Mouse (Mus musculus): ENCODE results near the gene Ccna2. TPM values are rescaled to one million over a fixed set of nuclear protein-coding genes. Genes with fewer than 3 reads are reported as not detected.

The Ccna2 gene
- total and polyA plus RNA-seq, 2 experiments from 2014 or later = 20.5 to 23.9 TPM

- WGBS = 6% methylated on average over 4 of the region's 4 CpGs
- Histone ChIP-seq H3K36me3 (ENCODE audit: insufficient read depth) (no peaks in the 10 kb centered on the region), H3K9me3 (ENCODE audit: low read length) (no peaks in the 10 kb centered on the region), H3K4me2 (ENCODE audit: low read depth) (0 out of 2 replicates have a peak overlapping the region, but pooled peaks have one; percentile 97), H3K4me1 (ENCODE audit: insufficient read depth) (0 out of 2 replicates have a peak, but pooled peaks cover 6% of the 10 kb centered on the region), H3K9ac (no peak overlapping the region), H3K27ac (ENCODE audit: low read depth, low read length) (no peak overlapping the region), H3K4me3 (ENCODE audit: low read depth, low read length) (no peak overlapping the region), H3K27me3 (ENCODE audit: insufficient read depth, low read length) (peaks cover 9% of the 10 kb centered on the region; the same call in 1 of the 2 replicates)
- TF ChIP-seq CTCF (IDR thresholded peaks at IDR 0.05; ENCODE audit: low read depth) = no peak
- DNase-seq (no peak), ATAC-seq (no peak)
Measured at GRCm38 (mm10) chr3:36522137-36522536, 49.8 kb downstream of the Ccna2 start.

- Histone ChIP-seq H3K4me2 (ENCODE audit: low read depth) (peak within 1 kb of the TSS; percentile 97), H3K9ac (peak within 1 kb of the TSS; percentile 53), H3K4me3 (ENCODE audit: low read depth, low read length) (peak within 1 kb of the TSS; percentile 55), H3K9me3 (ENCODE audit: low read length) (no peaks in the 10 kb centered on the region), H3K4me1 (ENCODE audit: insufficient read depth) (0 out of 2 replicates have a peak, but pooled peaks cover 6% of the 10 kb centered on the region), H3K36me3 (ENCODE audit: insufficient read depth) (no peaks in the 10 kb centered on the region), H3K27ac (ENCODE audit: low read depth, low read length) (no peak within 1 kb of the TSS), H3K27me3 (ENCODE audit: insufficient read depth, low read length) (peaks cover 9% of the 10 kb centered on the region; the same call in 1 of the 2 replicates)
- under 1% methylated on average over 51 of the region's 51 CpGs for WGBS
- DNase-seq (peak; percentile 50), ATAC-seq (peak; percentile 77)
- no peak for TF ChIP-seq CTCF (IDR thresholded peaks at IDR 0.05; ENCODE audit: low read depth)
Measured at GRCm38 (mm10) chr3:36521073-36522060, 50.6 kb downstream of the Ccna2 start, which contains the start of gene Gm11549. Gene Gm11549, minus strand, starts transcription at chr3:36521813.

GRCm38 (mm10) chr3:36516196-36516595 is 55.8 kb downstream of the Ccna2 start:
- ATAC-seq (no peak), DNase-seq (no peak)
- Histone ChIP-seq H3K4me1 (ENCODE audit: insufficient read depth) (0 out of 2 replicates have a peak, but pooled peaks cover 4% of the 10 kb centered on the region), H3K27ac (ENCODE audit: low read depth, low read length) (no peak overlapping the region), H3K9me3 (ENCODE audit: low read length) (no peaks in the 10 kb centered on the region), H3K4me2 (ENCODE audit: low read depth) (no peak overlapping the region), H3K36me3 (ENCODE audit: insufficient read depth) (no peaks in the 10 kb centered on the region), H3K27me3 (ENCODE audit: insufficient read depth, low read length) (peaks cover 8% of the 10 kb centered on the region; the same call in 1 of the 2 replicates), H3K9ac (no peak overlapping the region), H3K4me3 (ENCODE audit: low read depth, low read length) (no peak overlapping the region)
- WGBS = 91% methylated on average over 9 of the region's 9 CpGs
- TF ChIP-seq CTCF (IDR thresholded peaks at IDR 0.05; ENCODE audit: low read depth) = no peak

Other genes with a start within 250 kb of the Ccna2 start
- 38.6 and 41.2 TPM in 2 replicates for gene Anxa5, start 96.3 kb downstream of the Ccna2 start, total RNA-seq (2014; rRNA removed)
- gene Anxa5, start 96.3 kb downstream of the Ccna2 start, polyA plus RNA-seq (2015; fragmentation: Nextera tagmentation; extraction: Ambion mirVana) = 47.2 and 48.9 TPM in 2 replicates
- not detected in 2 replicates for gene 1810062G17Rik, start 96.2 kb downstream of the Ccna2 start, total RNA-seq (2014; rRNA removed)
- 0.69 and 0.74 TPM in 2 replicates for gene 1810062G17Rik, start 96.2 kb downstream of the Ccna2 start, polyA plus RNA-seq (2015; fragmentation: Nextera tagmentation; extraction: Ambion mirVana)
- gene Gm11549, start 50.3 kb downstream of the Ccna2 start, total RNA-seq (2014; rRNA removed) = 0.69 and 1.3 TPM in 2 replicates
- gene Gm11549, start 50.3 kb downstream of the Ccna2 start, polyA plus RNA-seq (2015; fragmentation: Nextera tagmentation; extraction: Ambion mirVana) = 0.45 and 0.68 TPM in 2 replicates
- 72.9 and 78.0 TPM in 2 replicates for gene Exosc9, start 19.5 kb downstream of the Ccna2 start, total RNA-seq (2014; rRNA removed)
- gene Exosc9, start 19.5 kb downstream of the Ccna2 start, polyA plus RNA-seq (2015; fragmentation: Nextera tagmentation; extraction: Ambion mirVana) = 76.9 and 81.4 TPM in 2 replicates
- gene Bbs7, start 41.3 kb upstream of the Ccna2 start, total RNA-seq (2014; rRNA removed) = 15.1 and 15.5 TPM in 2 replicates
- gene Bbs7, start 41.3 kb upstream of the Ccna2 start, polyA plus RNA-seq (2015; fragmentation: Nextera tagmentation; extraction: Ambion mirVana) = 13.4 and 14.9 TPM in 2 replicates
- 9.7 and 12.3 TPM in 2 replicates for gene Trpc3, start 118.0 kb upstream of the Ccna2 start, total RNA-seq (2014; rRNA removed)
- gene Trpc3, start 118.0 kb upstream of the Ccna2 start, polyA plus RNA-seq (2015; fragmentation: Nextera tagmentation; extraction: Ambion mirVana) = 3.6 and 8.2 TPM in 2 replicates